Mouse (Mus musculus) midbrain, embryonic 15.5 days (tissue): ENCODE measurements around the gene Oprd1. TPM values are rescaled to one million over a fixed set of nuclear protein-coding genes. Genes with fewer than 3 reads are reported as not detected.

Experiments used
- ATAC-seq: fragments of 200-750 bp; cut with Nextera tagmentation; replicated peaks from 2 replicates; pipeline ENCODE4 v1.8.0; 2017; ENCODE audit warnings: moderate TSS enrichment
- H3K27ac ChIP-seq: fragments of 300-500 bp; sonication (generic); 2 replicates; pipeline ENCODE4 v1.5.1; 2015; ENCODE audit warnings: mild to moderate bottlenecking, inconsistent platforms
- H3K27me3 ChIP-seq: fragments of 300-500 bp; sonication (generic); replicated peaks from 2 replicates; pipeline ENCODE4 v1.6.1; 2015; ENCODE audit warnings: inconsistent platforms
- H3K36me3 ChIP-seq: fragments of 300-500 bp; sonication (generic); replicated peaks from 2 replicates; pipeline ENCODE4 v1.6.1; 2015; ENCODE audit warnings: inconsistent platforms
- H3K4me1 ChIP-seq: fragments of 300-500 bp; sonication (generic); 2 replicates; pipeline ENCODE4 v1.6.1; 2015; ENCODE audit warnings: inconsistent platforms
- H3K4me2 ChIP-seq: fragments of 300-500 bp; sonication (generic); 2 replicates; pipeline ENCODE4 v1.6.1; 2015; ENCODE audit warnings: inconsistent platforms, mild to moderate bottlenecking, moderate library complexity
- H3K4me3 ChIP-seq: fragments of 300-500 bp; sonication (generic); 2 replicates; pipeline ENCODE4 v1.5.1; 2015; ENCODE audit warnings: mild to moderate bottlenecking, inconsistent platforms
- H3K9ac ChIP-seq: fragments of 300-500 bp; sonication (generic); 2 replicates; pipeline ENCODE4 v1.6.1; 2015; ENCODE audit warnings: mild to moderate bottlenecking, inconsistent platforms
- H3K9me3 ChIP-seq: fragments of 300-500 bp; sonication (generic); 2 replicates; pipeline ENCODE4 v1.6.1; 2016; ENCODE audit warnings: inconsistent platforms
- WGBS: fragments of 180-500 bp; shearing (Covaris S2); methylation state at CpG from one replicate; pipeline ENCODE4 v1.1.7; 2015; ENCODE audit warnings: mixed read lengths; 5-methylcytosine and 5-hydroxymethylcytosine counted together
- polyA plus RNA-seq: library from polyadenylated mRNA; unstranded; fragments of >200 nt; fragmentation: Nextera tagmentation; extraction: Ambion mirVana; gene quantifications from 2 replicates; pipeline ENCODE4 v1.2.1, GENCODE M21; 2015

Oprd1 gene
- polyA plus RNA-seq, 1 experiment from 2014 or later, result 0.48 TPM

DNA sequence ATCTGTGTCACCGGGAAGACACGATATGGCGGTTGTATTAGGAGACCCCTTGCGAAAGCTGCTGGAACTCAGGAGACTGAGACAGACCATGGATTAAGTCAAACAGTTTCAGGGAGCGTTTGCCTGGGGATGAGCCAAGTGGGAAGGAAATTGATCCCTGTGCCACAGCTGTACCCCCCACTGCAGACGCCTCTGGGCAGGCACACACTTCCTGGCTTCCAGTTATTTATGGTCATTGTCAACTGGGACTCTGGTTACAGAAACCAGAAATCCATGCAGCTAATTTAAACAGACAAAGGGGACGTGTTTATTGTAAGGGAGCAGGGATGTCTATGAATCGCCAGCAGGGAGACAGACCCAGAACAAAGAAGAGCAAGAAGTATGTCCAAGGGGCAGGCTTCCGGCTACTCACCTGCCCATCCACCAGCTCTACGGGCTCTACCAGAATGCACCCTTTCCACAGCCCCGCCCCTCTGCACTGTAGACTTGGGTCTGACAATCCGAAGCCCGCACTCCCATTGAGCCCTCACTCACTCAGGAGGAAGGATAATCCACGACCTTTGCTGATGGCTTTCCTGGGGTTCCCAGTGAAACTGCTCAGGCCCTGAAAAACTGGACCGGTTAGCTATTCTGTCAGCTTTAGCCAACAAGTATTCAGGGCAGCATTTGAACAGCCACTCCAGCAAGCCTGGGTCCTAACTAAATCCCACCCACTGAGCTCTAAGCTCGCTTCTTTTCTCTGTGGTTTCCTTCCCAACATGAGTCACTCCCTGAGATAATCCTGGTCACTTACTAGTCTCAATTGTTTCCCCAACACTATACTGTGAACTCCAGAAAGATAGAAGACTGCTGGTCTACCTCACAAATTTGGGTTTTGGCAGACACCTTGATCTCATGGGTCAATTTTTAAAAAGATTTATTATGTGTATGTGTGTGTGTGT is 22.3 kb upstream of the Oprd1 start:
- no peaks in the 10 kb centered on the region for H3K36me3 ChIP-seq
- H3K4me3 ChIP-seq, result no peak overlapping the region
- peaks cover 8% of the 10 kb centered on the region; the same call in 1 of the 2 replicates for H3K4me1 ChIP-seq
- H3K27me3 ChIP-seq, result no peaks in the 10 kb centered on the region
- H3K4me2 ChIP-seq, result no peak overlapping the region
- ATAC-seq, result no peak
- no peak overlapping the region for H3K9ac ChIP-seq
- WGBS, result 56% methylated on average over 16 of the region's 16 CpGs
- H3K9me3 ChIP-seq, result no peaks in the 10 kb centered on the region
- H3K27ac ChIP-seq, result no peak overlapping the region

DNA sequence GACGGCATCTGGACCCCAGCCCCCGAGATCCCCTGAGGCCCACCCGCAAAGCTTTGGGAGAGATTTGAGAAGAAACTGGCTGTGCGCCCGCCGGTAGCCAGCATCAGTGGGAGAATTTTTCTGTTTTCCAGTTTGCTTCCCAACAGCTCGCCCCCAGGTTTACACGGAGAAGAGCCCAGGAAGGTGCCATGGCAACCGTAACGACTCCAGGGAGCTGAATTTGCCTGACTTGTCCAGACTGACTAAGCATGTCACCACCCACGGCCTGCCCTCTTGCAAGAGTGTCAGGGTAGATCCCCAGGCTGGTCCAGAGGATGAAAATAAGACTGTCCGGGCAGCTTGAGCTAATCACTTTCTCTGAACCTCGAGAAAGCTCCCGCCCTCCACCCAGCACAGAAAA is 21.4 kb upstream of the Oprd1 start:
- no peak overlapping the region for H3K27ac ChIP-seq
- ATAC-seq, result no peak
- H3K9ac ChIP-seq, result no peak overlapping the region
- H3K36me3 ChIP-seq, result no peaks in the 10 kb centered on the region
- 45% methylated on average over 14 of the region's 14 CpGs for WGBS
- no peaks in the 10 kb centered on the region for H3K9me3 ChIP-seq
- no peaks in the 10 kb centered on the region for H3K27me3 ChIP-seq
- peaks cover 8% of the 10 kb centered on the region; the same call in 1 of the 2 replicates for H3K4me1 ChIP-seq
- no peak overlapping the region for H3K4me2 ChIP-seq
- H3K4me3 ChIP-seq, result no peak overlapping the region

DNA sequence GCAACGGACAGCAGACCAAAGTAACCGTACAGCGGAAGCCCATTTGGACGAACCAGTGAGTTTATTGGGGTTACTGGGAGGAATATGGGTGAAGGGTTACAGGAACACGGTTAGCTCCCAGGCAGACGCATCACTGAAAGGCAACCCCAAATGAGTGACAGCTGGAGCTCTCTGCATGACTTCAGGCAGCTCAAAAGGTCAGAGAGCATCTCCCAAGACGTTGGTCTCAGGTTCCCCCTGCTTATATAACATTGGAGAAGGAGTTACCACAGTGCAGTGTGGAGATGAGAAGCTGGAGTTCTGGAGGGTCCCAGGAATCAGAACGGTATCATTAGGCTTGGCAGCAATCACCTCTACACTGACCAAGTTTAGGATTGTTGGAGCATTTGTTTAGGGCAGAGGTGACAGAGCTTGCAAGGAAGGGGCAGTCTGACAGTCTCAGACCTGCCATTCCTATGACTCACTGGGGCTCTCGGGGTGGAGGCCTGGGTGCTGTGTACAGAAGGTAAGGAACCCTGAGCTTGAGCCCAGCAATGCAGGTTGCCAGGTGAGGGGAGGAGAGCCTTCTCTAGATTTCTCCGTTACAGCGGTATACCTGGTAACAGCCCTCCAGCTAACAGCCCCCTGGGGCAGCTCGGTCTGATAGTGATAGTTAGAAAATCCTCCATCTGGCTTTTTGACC is 12.8 kb upstream of the Oprd1 start:
- WGBS, result 65% methylated on average over 12 of the region's 12 CpGs
- ATAC-seq, result no peak

DNA sequence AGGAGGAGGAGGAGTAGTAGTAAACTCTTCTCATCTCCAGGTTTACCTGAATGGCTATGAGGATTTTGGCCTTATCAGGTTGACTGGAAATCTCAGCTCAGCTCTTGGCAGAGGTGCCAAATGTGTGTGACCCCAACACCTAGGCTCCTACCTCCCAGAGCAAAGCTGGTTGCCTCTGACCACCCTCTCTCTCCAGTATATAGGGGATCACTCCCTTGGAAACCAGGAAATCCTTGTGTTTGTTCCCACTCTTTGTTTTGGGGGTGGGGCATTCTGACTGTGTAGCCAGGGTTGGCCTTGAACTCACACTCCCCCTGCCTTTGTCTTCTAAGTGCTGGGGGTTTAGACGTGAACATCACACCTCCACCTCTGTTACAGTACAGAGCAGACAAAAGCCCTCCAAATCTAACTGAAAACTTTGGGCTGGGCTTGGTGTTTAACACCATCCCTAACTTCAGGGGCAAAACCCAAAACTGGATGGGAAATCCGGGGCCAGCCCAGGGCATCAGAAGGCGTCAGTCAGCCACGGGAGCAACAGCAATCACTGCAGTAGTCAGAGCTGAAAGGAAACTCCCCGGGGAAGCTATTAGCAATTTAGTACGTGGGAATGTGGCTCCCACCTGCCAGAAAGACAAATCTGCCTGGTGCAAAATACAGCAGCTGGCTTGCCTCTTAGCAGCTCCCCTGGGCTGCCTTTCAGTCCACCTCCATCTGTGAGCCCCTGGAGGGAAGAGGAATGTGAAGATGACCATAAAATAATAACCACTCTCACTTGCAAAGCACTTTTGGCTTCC is 10.8 kb upstream of the Oprd1 start:
- Histone ChIP-seq H3K36me3 (no peaks in the 10 kb centered on the region), H3K9ac (no peak overlapping the region), H3K27me3 (no peaks in the 10 kb centered on the region), H3K4me1 (peaks cover 5% of the 10 kb centered on the region; the same call in 1 of the 2 replicates), H3K4me2 (no peak overlapping the region), H3K4me3 (no peak overlapping the region), H3K27ac (no peak overlapping the region), H3K9me3 (no peaks in the 10 kb centered on the region)
- no peak for ATAC-seq
- whole genome bisulfite sequencing, result 10% methylated on average over 6 of the region's 6 CpGs

More for the DNA sequence above, 12.8 kb upstream of the Oprd1 start:
- Histone ChIP-seq H3K27ac (no peak overlapping the region), H3K9me3 (no peaks in the 10 kb centered on the region), H3K4me2 (no peak overlapping the region), H3K27me3 (no peaks in the 10 kb centered on the region), H3K36me3 (no peaks in the 10 kb centered on the region), H3K4me3 (no peak overlapping the region), H3K4me1 (peaks cover 5% of the 10 kb centered on the region; the same call in 1 of the 2 replicates), H3K9ac (no peak overlapping the region)

DNA sequence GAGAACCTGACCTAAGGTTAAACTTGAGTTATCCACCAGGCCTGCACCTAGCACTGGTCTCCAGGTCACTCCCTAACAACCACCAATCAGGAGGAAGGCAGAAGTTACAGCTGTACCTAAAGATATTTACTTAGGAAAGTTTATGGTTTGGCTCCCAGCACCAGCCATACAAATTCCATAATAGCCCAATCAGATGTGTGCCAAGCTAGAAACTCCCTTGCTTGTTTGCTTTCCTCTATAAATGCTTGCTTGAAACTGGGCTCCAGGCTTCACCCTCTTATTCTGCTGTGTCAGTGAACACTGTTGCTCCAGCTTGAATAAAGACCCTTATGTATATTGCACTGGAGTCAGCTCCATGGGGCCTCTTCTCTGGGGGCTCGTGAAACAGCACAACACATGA is 7.4 kb upstream of the Oprd1 start:
- Histone ChIP-seq H3K9ac (no peak overlapping the region), H3K4me2 (no peak overlapping the region), H3K36me3 (no peaks in the 10 kb centered on the region), H3K4me1 (peaks cover 5% of the 10 kb centered on the region; the same call in 1 of the 2 replicates), H3K27ac (no peak overlapping the region), H3K4me3 (no peak overlapping the region), H3K9me3 (no peaks in the 10 kb centered on the region), H3K27me3 (peaks cover 3% of the 10 kb centered on the region)
- WGBS, result 68% methylated on average over 1 of the region's 1 CpGs
- ATAC-seq, result no peak

DNA sequence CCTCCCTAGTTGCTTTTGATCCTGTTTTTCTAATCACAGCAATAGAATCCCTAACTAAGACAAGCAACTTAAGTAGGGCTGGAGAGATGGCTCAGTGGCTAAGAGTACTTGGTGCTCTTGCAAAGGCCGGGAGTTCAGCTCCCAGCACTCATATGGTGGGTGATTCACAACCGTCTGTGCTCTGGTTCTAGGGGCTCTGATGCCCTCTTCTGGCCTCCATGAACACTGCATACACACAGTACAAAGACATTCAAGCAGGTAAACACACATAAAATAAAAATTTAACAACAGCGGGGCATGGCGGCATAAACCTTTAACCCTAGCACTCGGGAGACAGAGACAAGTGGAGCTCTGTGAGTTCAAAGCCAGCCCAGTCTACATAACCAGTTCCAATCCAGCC is 1.9 kb upstream of the Oprd1 start:
- Histone ChIP-seq H3K9ac (no peak overlapping the region), H3K4me1 (peaks cover 6% of the 10 kb centered on the region; the same call in 1 of the 2 replicates), H3K27me3 (peaks cover 52% of the 10 kb centered on the region)

DNA sequence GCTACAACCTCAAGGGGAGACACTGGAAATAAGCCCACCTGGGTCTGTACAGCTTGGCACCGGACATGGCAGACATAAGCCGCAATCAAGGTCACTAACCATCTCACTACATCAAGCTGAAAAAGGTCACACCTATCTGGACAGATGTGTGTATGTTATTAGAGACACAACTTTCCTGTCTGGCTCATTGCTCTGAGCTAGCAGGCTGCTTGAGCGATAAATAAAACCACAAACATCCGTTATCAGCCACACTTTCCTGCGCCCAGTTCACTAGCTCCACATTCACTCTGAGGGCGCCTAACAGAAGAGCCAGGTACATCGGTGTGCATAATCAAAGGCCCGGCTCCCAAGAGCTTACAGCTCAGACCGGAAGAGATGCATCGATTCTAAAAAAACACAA is 806 bp upstream of the Oprd1 start:
- Histone ChIP-seq H3K9me3 (no peaks in the 10 kb centered on the region), H3K27ac (no peak overlapping the region), H3K9ac (no peak overlapping the region), H3K4me1 (peaks cover 6% of the 10 kb centered on the region; the same call in 1 of the 2 replicates), H3K36me3 (no peaks in the 10 kb centered on the region), H3K4me3 (no peak overlapping the region), H3K4me2 (no peak overlapping the region), H3K27me3 (peaks cover 55% of the 10 kb centered on the region)
- WGBS, result 36% methylated on average over 10 of the region's 10 CpGs
- ATAC-seq, result no peak

More for the DNA sequence above, 1.9 kb upstream of the Oprd1 start:
- Histone ChIP-seq H3K4me2 (no peak overlapping the region), H3K9me3 (no peaks in the 10 kb centered on the region), H3K27ac (no peak overlapping the region), H3K4me3 (no peak overlapping the region), H3K36me3 (no peaks in the 10 kb centered on the region)
- no peak for ATAC-seq
- 77% methylated on average over 5 of the region's 5 CpGs for WGBS

DNA sequence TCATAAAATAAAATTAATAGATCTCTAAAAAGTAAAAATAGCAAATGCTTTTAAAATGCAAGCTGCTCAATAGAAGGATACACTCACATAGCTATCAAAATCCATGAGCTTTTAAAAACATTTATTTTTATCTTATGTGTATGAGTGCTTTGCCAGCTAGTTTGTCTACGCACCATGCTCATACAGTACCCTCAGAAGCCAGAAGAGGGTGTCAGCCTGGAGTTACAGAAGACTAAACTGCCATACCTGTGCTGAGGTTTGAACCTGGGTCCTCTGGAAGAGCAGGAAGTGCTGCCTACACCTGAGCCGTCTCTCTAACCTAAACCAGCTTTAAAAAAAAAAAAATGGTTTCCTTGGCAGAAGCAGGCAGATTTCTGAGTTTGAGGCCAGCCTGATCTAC is 5.6 kb downstream of the Oprd1 start:
- Histone ChIP-seq H3K4me1 (no peaks in the 10 kb centered on the region), H3K4me3 (no peak overlapping the region), H3K9ac (no peak overlapping the region), H3K4me2 (no peak overlapping the region), H3K36me3 (no peaks in the 10 kb centered on the region), H3K9me3 (no peaks in the 10 kb centered on the region), H3K27ac (no peak overlapping the region), H3K27me3 (peaks cover 24% of the 10 kb centered on the region)
- no peak for ATAC-seq
- 91% methylated on average over 2 of the region's 2 CpGs for WGBS

DNA sequence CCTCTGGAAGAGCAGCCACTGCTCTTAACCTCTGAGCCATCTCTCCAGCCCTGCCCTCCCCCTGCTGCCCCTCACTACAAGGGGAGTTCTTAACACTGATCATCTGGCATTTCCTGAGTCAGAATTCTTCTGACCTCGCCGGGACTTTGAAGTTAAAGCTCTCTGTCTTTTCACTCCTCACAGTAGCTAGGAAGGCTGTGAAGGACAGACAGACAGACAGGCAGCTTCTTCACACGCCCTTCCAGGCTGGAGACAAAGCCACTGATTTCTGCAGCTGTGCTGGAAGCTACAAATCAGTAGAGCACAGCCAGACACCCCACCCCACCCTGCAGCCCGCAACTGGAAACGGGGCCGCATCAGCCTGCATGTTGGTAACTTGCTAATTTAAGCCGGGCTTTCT is 7.3 kb downstream of the Oprd1 start:
- no peak overlapping the region for H3K4me2 ChIP-seq
- no peak overlapping the region for H3K9ac ChIP-seq
- 83% methylated on average over 7 of the region's 7 CpGs for WGBS
- no peak for ATAC-seq
- H3K36me3 ChIP-seq, result no peaks in the 10 kb centered on the region
- no peak overlapping the region for H3K4me3 ChIP-seq
- no peaks in the 10 kb centered on the region for H3K4me1 ChIP-seq
- no peaks in the 10 kb centered on the region for H3K9me3 ChIP-seq
- no peak overlapping the region for H3K27ac ChIP-seq
- H3K27me3 ChIP-seq, result 0 out of 2 replicates have a peak, but pooled peaks cover 8% of the 10 kb centered on the region

DNA sequence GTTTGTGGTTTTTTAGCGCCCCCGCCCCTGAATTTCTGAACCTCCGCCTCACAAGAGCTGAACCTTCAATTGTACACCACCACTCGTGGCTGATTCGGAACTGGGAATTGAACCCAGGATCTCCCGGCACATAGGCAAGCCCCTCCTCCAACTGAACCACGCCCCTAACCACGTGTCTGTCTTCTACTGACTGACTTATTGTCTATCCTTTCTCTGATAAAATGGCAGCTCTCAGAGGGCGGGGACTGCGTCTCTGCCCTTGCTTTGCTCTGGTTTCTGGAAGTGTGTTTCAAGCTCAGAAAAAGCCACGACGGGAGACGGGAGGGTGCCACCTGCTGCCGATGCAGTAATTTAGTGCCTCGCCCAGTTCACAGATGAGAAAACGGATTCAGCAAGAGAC is 10.4 kb downstream of the Oprd1 start:
- Histone ChIP-seq H3K36me3 (no peaks in the 10 kb centered on the region), H3K4me3 (no peak overlapping the region), H3K4me2 (no peak overlapping the region), H3K9ac (no peak overlapping the region), H3K4me1 (peaks cover 8% of the 10 kb centered on the region), H3K27ac (no peak overlapping the region), H3K9me3 (no peaks in the 10 kb centered on the region), H3K27me3 (no peaks in the 10 kb centered on the region)
- WGBS, result 75% methylated on average over 16 of the region's 16 CpGs
- ATAC-seq, result no peak

DNA sequence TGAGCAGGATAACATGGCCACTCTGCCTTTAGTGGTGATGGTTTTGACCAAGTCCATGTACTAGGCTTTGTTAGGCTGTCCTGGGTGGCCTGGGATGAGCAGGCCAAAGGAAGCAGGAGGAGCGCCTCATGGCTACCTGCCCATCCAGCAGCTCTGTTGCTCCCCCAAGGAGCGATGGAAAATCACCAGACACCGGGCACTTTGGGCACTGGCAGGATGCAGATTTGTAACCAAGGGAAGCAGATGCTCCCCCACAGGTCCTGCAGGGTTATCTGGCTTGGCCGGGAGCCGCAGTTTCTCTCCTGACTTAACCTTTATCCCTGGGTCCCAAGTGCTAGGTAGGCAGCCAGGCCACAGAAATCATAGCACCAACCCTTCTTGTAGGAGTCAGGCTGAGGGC is 10.9 kb downstream of the Oprd1 start:
- no peak overlapping the region for H3K4me3 ChIP-seq
- no peak overlapping the region for H3K9ac ChIP-seq
- no peak overlapping the region for H3K4me2 ChIP-seq
- H3K27ac ChIP-seq, result no peak overlapping the region
- H3K27me3 ChIP-seq, result no peaks in the 10 kb centered on the region
- ATAC-seq, result no peak
- 89% methylated on average over 5 of the region's 5 CpGs for WGBS
- peaks cover 10% of the 10 kb centered on the region for H3K4me1 ChIP-seq
- H3K36me3 ChIP-seq, result no peaks in the 10 kb centered on the region
- no peaks in the 10 kb centered on the region for H3K9me3 ChIP-seq

DNA sequence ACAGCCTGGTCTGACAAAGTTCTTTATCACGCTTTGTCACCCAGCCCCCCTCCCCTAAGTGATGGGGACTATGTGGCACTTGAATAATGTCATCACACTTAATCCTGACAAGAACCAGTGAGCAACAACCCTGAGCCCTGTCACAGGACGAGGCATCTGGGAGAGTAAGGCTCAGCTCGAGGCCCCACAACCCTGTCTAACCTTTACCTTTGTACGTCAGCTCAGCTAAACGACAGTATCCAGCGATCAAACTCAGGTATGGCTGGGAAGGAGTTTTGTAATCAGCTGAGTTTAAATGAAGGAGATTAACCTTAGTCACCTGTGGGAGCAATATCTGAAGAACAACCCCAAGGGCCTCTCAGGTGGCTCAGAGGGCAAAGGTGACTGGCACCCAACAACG is 12.0 kb downstream of the Oprd1 start:
- no peak overlapping the region for H3K27ac ChIP-seq
- H3K4me2 ChIP-seq, result no peak overlapping the region
- H3K4me1 ChIP-seq, result peaks cover 10% of the 10 kb centered on the region
- H3K9me3 ChIP-seq, result no peaks in the 10 kb centered on the region
- H3K4me3 ChIP-seq, result no peak overlapping the region
- 78% methylated on average over 7 of the region's 7 CpGs for WGBS
- no peak for ATAC-seq
- H3K9ac ChIP-seq, result no peak overlapping the region
- H3K36me3 ChIP-seq, result no peaks in the 10 kb centered on the region
- H3K27me3 ChIP-seq, result no peaks in the 10 kb centered on the region
